Mouse (Mus musculus) C2C12 (cell line): ENCODE results near the gene Ppfia1.

ENCODE experiments used
- CTCF ChIP-seq: IDR thresholded peaks from one replicate; pipeline ENCODE4 v1.5.1; 2011; ENCODE audit not compliant: control insufficient read depth, insufficient read depth, insufficient read length
- MAX ChIP-seq: IDR thresholded peaks from one replicate; pipeline ENCODE4 v1.6.1; 2011; ENCODE audit warnings: mild to moderate bottlenecking, control low read depth
- MYOG ChIP-seq: IDR thresholded peaks from one replicate; pipeline ENCODE4 v1.6.1; 2011; ENCODE audit not compliant: control insufficient read depth, insufficient read length; ENCODE audit errors: extremely low read depth
- USF1 ChIP-seq: IDR thresholded peaks from one replicate; pipeline ENCODE4 v1.6.1; 2011; ENCODE audit warnings: low read depth, mild to moderate bottlenecking, control low read depth, moderate library complexity

DNA sequence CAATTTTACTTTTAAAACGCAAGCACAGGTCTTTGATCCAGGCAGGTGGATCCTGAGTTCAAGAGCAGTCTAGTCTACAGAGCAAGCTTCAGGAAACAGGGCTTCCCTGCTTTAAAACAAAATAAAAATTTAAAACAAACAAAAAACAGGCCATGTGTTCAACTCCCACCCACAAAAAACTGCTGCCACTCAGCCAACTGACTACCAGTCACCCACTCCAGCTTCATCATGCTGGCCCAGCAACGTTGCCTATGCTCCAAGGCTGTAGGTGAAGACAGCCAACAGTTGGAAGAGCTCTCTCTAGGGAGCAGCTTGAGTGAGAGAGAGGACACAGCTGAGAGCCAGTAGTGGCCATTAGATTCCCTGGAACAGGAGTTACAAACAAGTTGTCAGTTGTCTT is 31.6 kb downstream of the Ppfia1 start:
- no peak for TF ChIP-seq CTCF
- TF ChIP-seq USF1, result no peak
- no peak for TF ChIP-seq MYOG
- no peak for TF ChIP-seq MAX
